Mouse (Mus musculus): Measurements from ENCODE around the gene Gbgt1.

Gene Gbgt1

GRCm38 (mm10) chr2:28549157-28549556, 52.5 kb downstream of the Gbgt1 start:
- in situ Hi-C loops (cut with MseI, MboI) = no loop called here

DNA sequence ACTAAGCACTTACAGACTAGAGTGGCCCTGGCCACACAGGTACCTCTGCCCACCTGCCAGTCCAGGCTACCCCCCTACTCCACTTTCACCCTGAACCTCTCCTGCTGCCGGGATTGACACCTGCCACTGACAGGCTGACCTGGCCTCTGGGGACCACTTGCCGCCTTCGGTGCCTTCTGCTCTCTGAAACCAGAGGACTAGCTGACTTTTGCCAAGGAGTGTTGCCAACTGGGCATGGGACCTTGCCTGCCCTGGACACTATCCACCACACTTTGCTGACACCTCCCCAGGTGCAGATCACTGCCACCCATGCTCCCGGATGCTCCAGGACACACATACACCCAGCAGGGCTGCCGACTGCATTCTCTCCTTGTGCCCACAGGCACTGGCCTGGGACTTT, 55.6 kb downstream of the Gbgt1 start:
- in situ Hi-C loops (cut with MseI, MboI) = no loop called here

All from mouse trophoblast stem cell (cell line).